Mouse (Mus musculus): ENCODE measurements around the gene Ndufa11.

DNA sequence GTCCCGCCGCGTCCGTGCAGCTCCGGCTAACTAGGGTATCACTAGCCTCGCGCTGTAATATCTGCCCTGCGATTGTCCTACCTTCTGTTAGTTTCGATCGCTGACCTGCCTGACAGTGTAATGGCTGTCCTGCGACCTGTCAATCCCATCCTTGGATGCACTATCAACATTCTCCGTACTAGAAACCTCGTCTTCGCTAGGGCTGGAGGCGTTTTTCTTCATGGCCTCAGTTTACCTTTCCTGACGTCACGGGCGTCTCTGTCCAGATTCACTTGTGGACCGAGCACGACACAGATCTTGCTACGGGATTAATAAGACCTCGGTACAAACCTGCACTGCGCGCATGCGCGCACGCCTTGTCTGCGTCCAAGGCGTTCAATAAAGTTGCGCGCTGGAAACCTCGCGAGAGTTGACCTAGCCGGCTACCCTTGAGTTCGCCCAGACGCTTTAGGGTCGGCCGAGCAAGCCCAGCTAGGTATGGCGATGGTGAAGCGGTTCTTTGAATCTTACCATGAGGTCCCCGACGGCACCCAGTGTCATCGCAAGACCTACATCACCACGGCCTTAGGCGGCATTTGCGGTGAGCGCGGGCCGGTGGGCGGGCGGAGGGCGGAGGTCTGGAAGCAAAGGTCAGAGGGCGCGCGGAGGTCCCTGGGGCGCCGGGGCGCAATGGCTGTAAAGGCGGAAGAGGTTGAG, at the start of gene Ndufa11, which contains the start of gene Vmac:
- no peak for TF ChIP-seq CTCF (IDR thresholded peaks at IDR 0.05; ENCODE audit: low read depth)
- TF ChIP-seq EP300 (optimal IDR thresholded peaks at IDR 0.05), result peak; percentile 99

Measured in stomach, postnatal 0 days (tissue).